Mouse (Mus musculus) cerebellum, adult 11-12 months (tissue): ENCODE results near the gene Vstm5.

Experiments used
- DNase-seq: peaks from one replicate; pipeline ENCODE4 v3.0.0; 2022

The Vstm5 gene

DNA sequence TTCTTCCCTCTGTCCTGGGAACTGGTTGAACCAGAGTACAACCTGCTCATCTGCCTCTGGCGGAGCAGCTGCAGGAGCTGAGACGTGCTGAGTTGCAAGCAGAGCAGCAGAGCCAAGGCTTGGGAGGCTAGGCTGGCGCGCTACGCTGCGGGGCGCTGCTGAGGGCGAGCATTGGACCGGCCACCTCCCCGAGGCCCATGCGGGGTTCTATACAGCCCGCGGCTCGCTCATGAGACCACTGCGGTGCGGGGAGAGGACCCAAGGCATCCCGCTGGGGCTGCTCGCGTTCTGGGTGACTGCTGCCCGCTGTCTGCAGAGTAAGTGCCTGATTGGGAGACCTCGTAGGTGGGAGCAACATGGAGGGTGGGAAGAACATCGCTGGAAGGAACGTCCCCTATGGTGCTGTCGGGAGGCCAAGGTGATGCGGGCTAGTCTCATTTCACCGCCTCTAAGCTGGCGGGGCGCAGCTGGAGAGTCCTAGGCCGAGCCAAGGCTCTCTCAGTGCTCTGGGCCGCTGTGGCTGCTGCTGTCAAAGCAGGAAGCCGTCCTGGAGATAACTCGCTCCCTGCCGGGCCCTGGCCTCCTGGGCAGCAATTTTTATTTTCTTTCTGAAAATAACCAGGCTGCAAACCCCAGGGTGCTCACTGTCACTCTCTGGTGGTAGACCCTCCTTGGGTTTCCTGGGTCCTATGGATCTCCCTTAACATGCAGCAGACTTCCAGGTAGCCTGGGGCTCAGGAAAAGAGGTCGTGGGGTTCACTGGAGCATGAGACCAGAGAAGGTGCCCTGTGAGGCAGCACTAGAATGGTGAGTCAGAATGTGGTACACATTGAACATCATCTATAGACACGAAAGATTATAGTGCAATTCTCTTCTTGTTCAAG, at the start of gene Vstm5:
Gene Vstm5, plus strand, starts transcription at position 4 of the 884 bp plus-strand sequence.
- DNase-seq: no peak

DNA sequence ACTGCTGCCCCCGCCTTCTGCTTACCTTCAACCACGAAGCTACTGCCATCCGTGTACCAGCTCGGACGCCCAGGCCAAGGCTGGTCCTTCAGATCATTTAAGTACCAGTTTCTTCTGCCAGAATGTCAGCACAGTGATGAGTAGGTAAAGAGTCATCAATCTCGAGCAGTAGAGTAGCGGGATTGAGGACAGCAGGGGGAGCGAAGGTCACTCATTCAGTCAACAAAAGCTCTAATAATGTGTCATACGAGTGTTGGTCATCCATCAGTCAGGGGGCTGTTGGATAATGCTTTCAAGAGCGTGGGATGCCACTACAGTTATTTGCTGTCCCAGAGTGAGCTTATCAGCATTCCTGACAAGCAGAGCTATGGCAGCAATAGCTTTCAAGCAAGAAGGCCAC, 44.0 kb upstream of the Vstm5 start:
- peak; percentile 23 for DNase-seq

DNA sequence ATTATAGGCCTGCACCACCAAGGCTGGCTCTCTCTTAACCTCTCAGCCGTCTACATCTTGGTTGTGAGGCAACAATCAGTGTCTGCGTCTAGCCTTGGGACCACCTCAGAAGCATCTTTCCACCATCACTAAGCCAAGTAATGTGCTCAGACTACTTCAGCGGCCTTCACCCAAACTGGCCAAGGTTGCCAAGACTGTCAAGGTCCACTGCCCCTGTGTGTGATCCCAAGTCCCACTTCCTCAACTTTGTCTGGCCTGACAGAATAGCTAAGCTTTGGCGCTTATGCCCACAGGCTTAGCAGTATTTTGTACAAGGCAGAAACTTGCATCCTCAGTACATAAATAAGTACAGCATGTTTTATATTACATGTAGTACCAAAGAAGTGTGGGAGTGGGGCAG, 32.2 kb upstream of the Vstm5 start:
- DNase-seq: no peak

DNA sequence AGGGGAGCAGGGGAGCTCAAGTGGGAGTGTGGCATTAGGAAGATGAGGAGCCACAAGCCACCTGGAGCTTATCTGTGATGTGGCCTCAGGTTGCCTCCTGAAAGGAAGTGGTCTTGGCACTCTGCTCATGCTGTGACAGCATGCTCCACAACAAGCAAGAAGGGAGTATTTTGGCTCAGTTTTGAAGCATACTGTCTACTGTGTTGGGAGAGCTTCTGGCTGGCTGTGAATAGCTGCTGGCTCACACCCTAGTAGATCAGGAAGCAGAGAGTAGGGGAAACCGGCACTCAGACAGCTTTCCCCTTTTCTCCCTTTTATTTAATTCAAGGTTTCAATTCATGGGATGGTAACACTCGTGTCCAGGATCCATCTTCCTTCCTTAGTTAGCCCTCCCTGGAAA, 29.5 kb upstream of the Vstm5 start:
- no peak for DNase-seq

DNA sequence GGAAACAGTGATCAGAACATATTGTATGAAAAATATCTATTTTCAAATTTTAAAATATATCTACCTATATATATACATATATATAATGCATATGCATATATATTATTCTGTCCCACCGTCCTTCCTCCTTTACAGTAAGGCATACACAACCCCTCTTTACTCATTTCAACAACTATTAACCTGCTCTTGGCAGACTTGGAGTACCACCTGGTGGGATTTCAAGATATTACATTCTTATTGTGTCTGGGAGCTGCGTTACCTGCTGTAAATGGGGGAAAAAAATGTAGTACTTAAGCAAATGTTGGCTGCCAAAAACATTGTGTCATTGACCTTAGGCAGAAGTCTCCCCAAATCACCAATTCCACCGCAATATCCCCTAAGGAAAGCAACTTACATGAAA, 27.0 kb upstream of the Vstm5 start:
- no peak for DNase-seq

DNA sequence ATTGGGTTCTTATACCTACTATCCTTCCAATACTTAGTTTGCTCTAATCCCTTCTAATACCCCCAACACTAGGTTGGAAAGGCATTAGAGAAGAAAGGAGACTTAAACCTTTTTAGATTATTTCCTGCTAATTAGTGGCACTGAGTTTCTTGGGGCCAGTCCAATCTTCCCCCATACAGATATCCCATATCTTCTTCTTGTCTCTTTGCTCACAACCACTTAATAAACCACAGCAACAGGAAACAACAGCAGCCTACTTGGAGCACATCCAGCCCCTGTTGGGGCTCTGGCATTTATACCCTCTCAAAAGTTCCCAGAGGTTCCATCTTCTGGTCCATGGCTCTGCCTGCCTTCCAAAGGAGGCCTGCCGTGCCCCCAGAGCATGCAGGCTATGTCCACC, 25.1 kb upstream of the Vstm5 start:
- DNase-seq: no peak

DNA sequence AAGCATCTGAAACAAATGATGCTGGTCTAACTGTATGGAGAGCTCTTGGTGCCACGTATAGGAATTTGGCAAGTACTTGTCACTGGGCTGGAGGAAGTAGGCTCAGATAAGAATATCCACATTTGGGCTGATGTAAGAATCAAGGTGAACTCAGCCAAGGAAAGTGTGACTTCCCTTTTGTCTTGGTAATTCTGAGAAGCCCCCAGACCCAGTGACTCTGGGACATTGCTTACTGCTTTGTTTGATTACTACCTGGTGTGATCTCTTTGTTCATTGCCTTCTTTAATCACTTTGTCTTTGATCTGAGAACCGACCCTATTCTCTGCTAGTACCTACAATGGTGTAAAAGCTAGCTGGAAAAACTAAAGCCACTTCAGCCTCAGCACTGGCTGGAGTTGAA, 13.9 kb upstream of the Vstm5 start:
- no peak for DNase-seq

DNA sequence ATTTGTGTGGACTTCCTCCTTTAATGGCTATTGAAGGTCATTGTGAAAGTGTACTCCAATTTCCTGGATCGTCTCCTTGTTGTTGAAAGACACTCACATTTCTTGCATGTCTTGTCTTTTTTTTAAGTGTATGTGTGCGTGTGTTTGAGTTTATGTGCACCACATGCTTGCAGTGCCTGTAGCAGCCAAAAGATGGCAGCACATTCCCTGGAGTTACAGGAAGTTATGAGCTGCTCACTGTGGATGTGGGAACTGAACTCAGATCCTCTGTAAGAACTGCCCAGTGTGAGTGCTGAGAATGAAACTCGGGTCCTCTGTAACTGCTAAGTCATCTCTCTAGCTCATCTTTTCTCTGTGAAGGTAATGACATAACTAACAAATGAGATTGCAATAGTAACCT, 6.4 kb upstream of the Vstm5 start:
- DNase-seq: no peak

DNA sequence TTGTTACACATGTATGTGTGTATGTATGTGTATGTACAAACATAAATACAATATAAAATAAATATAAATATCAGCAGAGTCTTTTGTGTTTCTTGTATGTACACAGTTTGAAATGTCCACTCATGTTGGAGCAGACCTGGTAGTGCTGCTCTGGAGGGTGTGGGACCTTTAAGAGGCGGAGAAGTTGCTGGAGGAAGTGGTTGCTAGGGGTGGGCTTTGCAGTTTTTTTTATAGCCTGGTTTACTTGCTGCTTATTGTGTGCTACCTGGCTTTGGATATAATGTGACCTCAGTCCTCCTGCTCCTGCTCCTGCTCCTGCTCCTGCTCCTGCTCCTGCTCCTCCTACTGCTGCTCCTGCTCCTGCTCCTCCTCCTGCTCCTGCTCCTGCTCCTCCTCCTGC, 5.2 kb upstream of the Vstm5 start:
- DNase-seq: no peak

DNA sequence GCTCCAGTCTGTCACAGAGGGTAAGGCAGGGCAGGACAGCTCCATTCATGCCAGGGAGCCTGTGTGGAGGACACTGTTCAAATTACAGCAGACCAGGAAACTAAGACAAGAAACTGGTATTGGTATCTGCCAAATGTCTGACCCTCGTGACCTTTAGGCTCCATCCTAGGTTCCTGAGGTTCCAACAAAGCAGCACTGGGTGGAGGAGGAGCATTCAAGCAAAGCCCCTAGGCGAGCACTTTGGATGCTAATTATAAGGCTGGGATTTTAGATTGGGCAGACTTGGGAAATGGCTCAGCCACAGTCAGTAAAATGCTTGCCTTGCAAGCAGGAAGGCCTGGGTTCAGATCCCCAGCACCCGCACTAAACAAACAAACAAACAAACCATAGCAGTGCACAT, 2.9 kb upstream of the Vstm5 start:
- DNase-seq: no peak

DNA sequence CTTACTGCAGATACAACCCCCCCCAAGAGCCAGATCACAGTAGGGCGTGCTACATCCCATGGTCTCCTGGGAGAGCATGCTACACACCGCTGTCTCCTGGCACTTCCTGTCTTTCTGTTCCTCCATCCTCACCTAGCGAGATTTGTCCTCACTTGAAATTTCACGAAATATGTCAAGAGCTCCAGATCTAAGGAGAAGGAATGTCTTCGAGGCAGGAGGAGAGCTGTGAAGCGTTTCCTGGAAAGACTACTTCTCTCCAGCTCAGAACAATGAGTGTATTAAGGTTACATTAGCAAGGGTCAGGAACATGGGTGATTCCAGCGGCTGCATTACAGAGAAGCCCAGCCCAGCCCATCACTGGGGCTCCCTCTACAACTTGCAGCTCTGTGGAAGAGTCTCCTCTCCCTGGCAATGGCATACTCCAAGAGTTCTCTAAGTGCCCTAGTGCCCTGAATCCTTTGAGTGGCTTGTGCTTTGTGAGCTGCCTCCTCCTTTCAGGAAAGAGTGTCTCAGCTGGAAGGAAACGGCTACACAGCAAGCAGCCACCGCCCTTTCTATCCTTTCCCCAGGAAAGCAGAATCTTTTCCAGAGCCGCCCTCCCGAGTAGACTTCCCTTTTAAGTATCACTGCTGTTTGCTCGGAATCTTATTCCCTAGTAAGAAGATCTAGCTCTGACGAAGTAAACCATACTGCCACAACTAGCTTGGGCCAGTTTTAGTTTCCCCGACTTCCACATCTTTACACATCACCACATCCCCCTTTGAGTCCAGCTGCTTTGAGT, 1.1 kb upstream of the Vstm5 start:
- no peak for DNase-seq

DNA sequence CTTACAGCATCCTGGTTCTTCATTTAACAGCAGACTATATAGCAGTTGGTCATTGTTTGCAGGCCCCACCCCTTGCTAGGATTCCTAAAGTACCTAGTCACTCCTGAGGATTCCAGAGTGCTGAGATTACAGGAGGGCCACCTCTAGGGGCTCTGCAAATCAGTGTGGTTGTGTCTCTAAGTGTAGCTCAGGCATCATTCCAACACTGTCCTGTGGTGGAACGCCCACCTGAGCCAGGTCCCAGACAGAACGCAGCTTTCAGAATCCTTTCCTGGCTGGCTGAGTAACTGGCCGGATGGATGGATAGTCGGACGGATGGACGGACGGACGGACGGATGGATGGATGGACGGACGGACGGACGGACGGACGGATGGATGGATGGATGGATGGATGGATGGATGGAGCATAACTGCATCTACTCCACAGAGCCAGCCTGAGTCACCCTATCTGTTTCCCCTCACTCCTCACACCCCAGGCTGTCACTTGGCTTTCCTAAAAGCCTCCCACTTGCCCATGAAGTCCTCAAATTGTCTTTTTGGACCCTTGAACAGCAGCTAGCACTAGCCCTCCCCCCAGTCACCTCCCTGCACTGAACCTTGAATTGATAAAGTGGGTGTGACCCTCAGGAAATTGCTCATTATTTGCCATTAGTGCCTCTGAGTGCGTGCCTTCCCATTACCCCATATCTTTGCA, 401 bp upstream of the Vstm5 start:
- DNase-seq: no peak

DNA sequence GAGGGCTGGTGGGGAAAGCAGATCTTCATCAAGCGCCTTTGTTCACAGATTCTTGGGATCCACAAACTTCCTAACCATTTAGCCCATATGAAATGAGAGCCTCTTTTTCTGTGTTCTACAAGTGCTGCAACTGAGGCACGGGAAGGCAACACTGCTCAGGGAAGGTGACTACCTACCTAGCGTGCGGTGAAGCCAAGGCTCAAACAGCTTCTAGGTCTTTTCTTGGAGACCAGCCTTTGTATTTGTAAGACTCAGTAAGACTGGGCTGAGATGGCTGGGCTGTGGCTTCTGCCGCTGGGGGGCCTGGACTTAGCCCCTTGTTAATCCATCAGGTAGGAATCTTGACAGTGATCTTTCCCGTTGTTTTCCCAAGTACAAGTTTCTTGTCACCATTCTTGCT, 1.2 kb downstream of the Vstm5 start:
- no peak for DNase-seq

DNA sequence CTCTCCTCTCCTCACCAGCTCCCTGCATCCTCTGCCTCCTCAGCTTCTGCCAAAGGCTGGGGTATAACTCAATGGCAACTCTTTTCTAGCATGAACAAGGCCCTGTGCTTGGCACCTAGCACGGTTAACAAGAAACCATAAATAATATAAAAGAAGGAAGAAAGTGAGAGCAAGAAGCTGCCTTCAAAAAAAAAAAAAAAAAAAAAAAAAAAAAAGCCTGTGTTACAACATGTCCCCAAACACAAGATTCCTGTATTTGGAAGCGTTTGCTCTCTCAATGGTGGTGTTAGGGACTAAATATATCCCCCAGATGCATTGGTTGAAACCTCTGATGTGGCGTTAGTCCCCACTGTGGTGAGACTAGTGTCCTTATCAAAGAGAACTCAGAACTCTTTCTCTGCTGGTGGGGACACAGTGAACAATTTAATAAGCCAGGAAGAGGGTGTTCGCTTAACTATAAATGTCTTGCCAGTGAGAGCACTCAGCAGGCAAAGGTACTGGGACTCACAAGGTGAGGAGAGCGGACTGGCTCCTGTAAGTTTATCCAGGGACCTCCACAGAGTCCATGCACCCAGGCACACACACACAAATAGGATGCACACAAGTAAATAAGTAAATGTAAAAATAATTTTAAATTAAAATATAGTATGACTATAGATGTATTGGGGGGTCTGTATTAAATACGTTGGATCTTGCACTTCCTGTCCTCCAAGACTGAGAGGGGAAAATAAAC, 2.2 kb downstream of the Vstm5 start:
- no peak for DNase-seq

DNA sequence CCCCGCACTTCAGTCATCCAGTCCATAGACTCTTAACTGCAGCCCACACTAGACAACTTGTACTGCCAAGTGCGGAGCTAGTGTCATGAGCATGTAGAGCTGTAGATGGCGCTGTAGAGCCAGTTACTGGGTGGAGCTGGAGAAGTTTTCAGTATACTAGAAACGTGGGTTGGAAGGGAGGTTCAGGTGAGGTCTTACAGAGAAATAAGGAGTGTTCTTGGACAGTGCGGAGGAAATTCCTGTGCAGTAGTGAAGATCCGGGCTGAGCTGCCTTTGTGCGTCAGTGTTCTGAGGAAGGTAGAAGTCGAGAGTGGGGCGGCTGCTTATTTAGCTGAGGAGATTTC, 2.7 kb downstream of the Vstm5 start:
- DNase-seq: no peak

DNA sequence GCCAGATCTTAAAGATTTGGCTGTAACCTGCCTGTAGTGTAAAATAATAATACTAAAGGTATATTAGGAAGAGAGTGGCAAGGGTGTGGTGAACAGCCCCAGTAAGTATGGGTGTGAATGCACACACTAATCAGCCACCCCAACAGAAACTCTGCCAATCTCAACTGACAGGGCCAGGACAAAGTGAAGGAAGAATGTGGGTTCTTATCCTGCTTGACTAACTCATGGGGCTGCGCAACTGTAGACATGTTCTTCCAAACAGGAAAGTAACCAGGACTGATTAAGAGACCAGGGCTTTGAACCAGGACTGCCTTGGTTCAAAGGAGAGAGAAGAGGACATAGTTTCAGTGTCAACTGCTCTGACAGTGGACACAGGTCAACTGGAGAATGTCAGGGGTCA, 3.3 kb downstream of the Vstm5 start:
- no peak for DNase-seq

DNA sequence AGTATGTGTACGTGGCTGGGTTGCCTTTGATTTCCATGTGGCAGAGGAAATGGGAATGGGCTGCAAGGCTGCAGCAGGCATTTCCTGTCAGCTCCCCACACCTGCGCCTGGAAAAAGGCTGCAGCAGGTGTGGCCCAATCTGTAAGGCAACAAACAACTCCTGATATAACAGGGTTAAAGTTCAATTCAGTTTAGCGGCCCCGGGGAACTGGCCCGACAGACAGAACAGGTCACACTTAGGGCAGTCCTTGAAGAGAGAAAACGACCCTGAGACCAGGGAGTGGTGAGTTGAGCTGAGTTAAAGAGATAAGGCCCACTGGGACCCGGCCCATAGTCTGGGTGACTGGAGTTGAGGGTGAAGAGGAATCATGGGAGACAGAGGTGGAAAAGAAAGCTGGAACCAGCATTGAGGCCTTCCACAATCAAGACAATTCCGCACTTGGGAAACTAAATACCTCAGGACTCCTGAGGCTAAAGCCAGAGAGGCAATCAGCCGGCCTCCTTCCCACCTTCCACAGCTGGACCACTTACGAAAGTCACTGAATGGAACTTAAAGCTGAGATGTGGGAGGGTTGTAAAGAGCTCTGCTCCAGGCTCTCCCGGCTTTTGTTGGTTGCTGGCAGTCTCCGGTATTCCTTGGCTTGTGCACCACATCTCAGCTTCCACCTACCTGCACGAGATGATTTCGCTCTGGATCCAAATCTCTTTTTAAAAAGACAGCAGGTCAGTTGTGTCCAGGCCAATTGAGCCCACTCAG, 6.7 kb downstream of the Vstm5 start:
- DNase-seq: no peak

DNA sequence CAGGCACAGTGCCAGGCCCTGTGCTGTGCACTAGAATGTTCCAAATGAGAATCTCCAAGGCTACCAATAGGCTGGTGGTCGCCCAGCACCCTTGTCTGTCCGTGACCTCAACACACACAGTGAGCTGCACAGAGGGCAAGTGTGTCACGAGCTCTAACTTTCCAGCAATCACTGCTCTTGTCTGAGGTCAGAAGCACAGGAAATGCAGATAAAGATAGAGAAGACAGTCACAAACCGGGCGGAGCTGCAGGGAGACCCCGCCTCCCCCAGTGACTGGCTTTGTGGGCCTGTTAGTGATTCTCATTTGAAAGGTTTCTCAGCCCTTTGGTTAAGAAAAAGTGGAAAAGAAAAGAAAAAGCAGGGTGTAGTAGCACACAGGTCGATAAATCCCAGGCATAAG, 11.5 kb downstream of the Vstm5 start:
- DNase-seq: no peak

DNA sequence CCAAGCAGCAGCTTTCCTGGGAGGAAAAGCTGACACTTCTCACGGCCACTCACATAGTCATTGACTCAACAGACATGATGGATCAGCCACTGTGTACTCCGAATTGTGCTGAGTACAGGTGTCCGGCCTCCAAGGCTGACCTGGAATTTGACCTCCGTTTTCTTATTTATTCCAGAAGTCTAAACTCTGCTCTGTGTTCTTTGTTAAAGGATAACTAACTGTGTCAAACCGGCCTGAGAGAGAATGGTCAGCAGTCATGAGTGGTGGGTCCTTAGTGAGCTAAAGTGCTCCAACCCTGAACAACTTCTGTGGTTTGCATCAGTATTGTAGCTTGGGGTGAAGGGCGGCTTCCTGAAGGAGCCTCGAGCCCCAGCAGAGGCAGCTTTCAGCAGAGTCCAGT, 13.4 kb downstream of the Vstm5 start:
- no peak for DNase-seq

DNA sequence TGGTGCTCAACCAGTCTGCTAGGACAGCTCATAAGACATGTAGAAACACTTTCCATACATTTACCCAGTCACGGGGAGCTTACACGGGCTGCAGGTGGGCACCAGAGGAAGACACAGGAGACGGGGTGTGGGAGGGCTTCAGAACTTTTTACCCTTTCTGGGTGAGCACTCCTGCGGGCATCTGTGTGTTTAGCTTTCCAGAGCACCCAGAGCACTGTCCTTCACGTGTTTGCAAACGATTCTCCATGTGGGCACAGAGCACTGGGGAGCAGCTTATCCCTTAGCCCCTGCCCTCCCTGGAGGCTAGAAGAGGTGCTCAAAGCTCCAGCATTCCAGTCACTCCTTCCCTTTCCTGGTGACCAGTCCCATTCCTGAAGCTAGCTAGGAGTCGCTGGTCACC, 15.7 kb downstream of the Vstm5 start:
- no peak for DNase-seq

DNA sequence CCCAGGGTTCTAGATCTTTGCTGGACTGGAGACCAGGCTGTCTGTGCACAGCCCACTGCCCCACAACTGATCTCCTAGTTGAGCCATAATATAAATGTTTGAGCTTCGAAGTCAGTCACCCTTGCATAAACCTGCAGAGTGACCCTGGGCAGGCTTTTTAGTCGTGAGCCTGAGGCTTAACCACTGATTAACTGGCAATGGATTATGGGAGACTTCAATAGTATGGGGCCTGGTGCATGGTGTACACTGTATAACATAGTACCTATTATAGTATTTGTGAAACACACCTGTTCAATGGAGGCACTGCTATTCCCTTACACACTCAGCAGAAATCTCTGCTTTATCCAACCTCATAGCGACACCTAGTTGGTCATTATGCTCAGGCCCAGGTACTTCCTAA, 17.4 kb downstream of the Vstm5 start:
- no peak for DNase-seq

DNA sequence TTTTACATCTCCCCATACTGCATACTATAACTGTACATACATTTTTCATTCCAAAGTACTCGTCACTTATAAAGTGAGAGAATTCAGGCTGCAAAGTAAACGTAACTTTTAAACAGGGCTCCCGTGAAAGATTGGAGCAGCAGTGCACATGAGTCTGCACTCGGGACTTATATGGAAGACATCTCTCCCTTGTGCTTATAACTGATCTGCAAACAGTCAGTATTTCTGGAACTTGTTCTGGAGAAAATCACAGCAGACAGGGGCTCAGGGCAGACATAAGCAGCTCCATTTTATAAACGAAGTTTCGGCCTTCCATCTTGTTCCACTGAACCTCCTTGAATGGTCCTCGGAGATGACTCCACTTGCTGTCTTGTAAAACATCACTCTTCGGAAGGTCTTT, 23.1 kb downstream of the Vstm5 start:
- no peak for DNase-seq
